Mouse (Mus musculus): ENCODE results near the gene Magee1.
"Not testable (repeated sequence)": the region's sequence is repeated elsewhere in the genome, so short reads cannot be mapped to it uniquely, and the experiment has no call there.

The Magee1 gene

GRCm38 (mm10) chrX:105120275-105121226 is at the start of gene Magee1:
Magee1 (plus strand) TSS chrX:105120378.
- DNase-seq (ENCODE audit: low read depth, low spot score) = peak; percentile 82

DNA sequence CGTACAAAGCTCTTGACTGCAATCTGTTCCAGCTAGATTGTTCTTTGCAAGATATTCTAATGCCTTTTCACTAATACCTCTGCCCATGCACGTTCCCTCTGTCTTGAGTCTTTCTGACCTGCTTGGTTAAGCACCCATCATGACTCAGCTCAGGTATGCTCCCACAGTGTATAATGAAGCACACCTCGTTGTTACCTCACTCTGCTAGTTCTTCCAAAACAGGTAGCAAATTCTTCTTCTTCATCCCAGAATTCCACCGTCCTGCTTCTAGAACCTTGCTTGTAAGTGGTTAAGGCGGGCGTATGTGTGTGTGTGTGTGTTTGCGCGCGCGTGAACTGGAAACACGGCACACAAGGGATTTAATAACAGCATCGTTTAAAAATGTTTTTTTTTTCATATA is 41.0 kb upstream of the Magee1 start:
- no peak for DNase-seq (ENCODE audit: low read depth, low spot score)

DNA sequence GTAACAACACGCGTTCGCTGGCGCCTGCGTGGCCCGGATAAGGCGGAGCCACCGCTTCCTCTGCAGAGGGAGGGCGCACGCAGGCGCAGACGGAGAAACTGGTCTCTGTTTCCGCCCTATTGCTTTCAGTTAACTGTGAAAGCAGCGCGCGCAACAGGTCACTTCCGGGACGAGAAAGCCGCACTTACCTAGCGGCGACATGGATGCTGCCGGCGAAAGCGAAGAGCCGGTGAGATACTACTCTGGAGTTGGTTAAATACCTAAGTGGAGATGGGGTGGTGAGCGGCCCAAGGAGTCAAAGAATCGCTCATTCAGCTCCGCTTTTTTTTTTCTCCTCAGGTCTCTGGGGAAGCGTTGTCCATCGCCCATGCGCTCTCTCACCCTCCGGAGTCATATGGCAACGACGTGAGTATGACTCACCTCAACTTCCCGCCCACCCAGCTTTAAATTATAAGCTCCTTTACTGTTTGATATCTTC is 40.5 kb upstream of the Magee1 start, which contains the start of gene Pbdc1:
TSS of gene Pbdc1 (plus strand) at position 142 of the 478 bp plus-strand sequence.
- DNase-seq (ENCODE audit: low read depth, low spot score) = peak; percentile 91

DNA sequence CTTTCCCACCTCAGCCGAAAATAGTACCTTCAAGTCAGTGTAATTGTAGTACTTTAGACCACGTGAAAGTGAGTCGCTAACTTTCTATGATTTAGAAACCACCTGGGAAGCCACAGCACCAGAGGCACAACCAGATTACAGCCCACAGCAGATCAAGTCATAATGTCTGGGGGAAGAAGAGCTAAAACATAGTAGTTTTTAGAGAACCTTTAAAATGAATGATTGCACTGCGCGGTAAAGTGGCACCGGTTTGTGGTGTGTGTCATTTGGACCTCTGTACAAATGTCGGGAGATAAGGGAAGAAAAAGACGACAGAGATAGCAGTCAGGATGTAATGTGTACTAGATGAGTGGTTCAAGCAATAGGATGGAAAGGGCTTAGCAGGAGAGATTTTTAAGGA is 40.1 kb upstream of the Magee1 start:
- no peak for DNase-seq (ENCODE audit: low read depth, low spot score)

DNA sequence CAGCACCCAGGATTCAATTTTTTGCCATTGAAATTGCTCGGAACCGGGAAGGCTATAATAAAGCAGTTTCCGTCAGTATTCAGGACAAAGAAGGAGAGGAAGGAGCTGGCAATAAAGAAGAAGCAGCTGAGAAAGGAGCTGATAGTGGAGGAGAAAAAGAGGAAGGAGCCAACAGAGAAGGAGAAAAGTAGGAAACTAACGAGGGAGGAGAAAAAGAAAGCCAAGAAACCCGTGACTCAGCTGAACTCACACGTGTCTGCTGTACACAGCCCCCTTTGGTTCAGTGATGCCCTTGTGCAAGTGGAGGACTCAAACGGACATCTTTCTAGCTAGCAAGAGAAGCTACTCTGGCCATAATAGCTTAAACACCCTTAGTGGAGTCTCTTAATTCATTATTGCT is 37.2 kb upstream of the Magee1 start:
- DNase-seq (ENCODE audit: low read depth, low spot score) = not testable (repeated sequence)

- peak; percentile 59 for DNase-seq (ENCODE audit: low read depth, low spot score)
These were observed 16.0 kb upstream of the Magee1 start for GRCm38 (mm10) chrX:105104175-105104574.

DNA sequence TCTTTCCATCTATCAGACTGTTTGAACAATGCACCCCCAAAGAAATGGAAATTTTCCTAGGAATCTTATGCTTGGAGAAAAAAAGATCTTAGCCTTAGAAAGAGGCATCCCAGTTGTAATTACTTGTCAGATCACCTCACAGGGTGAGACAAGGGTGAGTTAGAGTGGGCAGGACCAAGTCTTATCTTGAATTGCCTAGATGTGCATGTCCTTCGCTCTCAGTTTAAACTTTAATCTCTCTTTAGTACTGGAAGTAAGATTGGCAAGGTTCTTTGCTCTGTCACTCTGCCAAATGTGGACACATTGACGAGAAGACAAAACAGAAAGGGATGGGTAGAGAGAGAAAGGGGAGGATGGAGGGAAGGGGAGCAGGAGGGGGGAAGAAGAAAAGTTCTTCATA is 5.2 kb upstream of the Magee1 start:
- DNase-seq (ENCODE audit: low read depth, low spot score) = no peak

- DNase-seq (ENCODE audit: low read depth, low spot score) = peak; percentile 76
These were observed 1.2 kb downstream of the Magee1 start for GRCm38 (mm10) chrX:105121227-105121865.

DNA sequence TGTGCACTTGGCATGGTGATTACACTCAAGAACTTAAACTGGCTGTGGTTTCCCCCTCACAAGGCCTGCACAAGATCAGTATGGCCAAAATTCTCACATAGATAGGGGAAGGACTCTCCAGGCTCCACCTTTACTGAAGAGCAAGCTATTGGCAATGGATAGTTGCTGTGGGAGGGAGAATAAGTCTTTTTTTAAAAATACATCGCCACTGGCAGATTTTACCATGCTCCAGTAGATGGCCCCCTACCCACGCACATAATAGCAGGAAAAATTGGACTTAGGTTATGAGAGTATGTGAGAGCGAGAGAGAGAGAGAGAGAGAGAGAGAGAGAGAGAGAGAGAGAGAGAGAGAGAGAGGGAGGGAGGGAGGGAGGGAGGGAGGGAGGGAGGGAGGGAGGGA is 4.7 kb downstream of the Magee1 start:
- no peak for DNase-seq (ENCODE audit: low read depth, low spot score)

DNA sequence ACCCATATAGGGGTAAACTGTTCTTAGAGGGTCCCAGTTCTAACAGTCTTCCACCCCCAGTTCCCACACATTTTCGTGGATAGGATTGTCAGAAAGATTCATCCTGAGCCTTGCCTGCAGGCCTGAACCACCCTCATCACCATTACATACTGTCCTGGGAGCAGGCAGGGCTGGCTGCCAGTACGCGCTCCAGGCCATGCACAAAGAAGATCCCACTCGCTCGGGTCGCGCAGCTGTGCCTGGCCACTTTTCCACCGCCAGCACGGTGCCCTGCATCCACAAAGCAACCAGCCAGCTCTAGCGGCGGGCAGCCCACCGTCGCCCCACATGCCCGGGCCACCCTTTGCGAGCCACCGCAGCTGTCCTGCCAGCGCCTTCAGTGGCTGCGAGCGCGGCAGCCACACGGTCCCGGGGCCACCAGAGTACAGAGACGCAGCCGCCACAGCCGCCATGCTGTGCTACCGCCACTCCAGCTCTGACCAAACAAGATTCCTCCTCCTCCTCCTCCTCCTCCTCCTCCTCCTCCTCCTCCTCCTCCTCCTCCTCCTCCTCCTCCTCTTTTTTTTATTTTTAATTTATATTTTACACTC is 31.8 kb downstream of the Magee1 start:
- no peak for DNase-seq (ENCODE audit: low read depth, low spot score)

DNA sequence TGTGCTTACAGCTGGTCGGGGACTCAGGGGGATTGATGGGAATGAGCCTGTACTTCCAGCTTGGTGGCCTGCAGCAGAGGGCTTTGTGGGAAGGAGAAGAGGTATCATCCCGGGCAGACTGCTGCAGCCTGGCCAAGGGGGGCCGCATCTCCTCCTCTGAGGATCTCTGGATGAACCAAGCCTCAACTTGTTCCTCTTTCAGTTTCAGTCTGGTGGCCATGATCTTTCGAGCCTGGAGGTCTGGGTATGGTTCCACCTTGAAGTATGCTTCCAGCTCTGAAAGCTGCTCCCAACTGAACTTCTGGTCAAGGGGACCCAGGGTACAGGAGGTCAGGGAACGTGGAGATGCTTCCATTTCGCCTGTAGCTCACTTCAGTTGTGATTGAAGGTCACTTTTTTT is 44.8 kb downstream of the Magee1 start:
- not testable (repeated sequence) for DNase-seq (ENCODE audit: low read depth, low spot score)

DNA sequence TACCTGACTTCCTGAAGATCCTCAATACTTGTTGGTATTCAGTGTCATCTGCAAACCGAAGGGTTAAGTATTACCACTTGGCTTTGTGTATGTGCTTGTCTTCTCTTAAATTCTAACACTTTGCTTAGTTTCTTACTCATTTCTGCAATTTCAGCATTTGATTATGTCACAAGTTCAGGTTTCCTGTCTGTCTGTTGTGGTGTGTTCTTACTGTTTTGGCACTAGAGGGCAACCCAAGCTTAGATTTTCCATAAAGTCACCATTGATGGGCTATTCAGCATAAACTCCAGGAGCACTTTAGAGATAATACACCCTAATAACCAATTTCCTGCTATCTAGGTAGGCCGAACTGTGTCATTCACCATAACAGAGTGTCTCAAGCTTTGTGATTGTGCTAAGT is 47.0 kb downstream of the Magee1 start:
- peak; percentile 25 for DNase-seq (ENCODE audit: low read depth, low spot score)
